In the genomic region with DNA sequence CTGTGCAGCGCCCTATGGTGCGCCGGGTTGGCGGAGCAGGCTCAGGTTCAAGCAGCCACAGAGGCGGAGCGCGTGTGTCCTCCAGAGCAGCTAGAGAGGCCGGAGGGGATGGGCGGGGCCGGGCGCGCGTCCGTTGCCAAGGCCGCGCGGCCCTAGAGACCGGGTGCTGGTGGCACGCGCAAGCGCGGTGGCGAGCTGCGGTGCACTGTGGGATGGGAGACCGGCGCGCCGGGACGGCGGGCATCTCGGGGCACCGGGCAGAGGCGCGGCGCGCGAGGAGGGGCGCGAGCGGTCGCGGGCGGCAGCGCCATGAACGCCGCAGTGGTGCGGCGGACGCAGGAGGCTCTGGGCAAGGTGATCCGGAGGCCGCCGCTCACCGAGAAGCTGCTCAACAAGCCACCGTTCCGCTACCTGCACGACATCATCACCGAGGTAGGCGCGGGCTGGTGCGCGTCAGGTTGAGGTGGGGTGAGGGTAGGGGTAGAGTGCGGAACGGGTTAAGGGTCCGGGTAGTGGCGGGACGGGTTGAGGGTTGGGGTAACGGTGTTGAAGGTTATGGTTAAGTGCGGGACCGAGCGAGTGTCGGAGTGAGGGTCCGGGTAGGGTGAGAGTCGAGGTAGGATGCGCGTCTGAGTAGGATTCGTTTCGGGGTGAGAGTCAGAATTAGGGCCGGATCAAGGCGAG, we compare ENCODE assay signal across 7 mouse cellular contexts. TPM values are rescaled to one million over a fixed set of nuclear protein-coding genes. Genes with fewer than 3 reads are reported as not detected.
A peak's percentile ranks its signal among the peaks of the same experiment; 100 is the strongest.
DNase-seq lines count a peak whose midpoint lies in the region; ATAC-seq lines count a peak whose summit lies in the region.

TSS of gene Traf3ip1 (plus strand) at position 191 of the 684 bp plus-strand sequence.

- peak; percentile 100 for ATAC-seq in intestine, embryonic 15.5 days

- no peaks in the 10 kb centered on the region for H3K9me3 ChIP-seq in intestine, embryonic 15.5 days
- no peaks in the 10 kb centered on the region for H3K9me3 ChIP-seq in midbrain, embryonic 10.5 days (replicated peaks)

- peak within 1 kb of the TSS; percentile 93 for H3K4me3 ChIP-seq in intestine, embryonic 15.5 days (replicated peaks)
- peak within 1 kb of the TSS; percentile 86 for H3K4me3 ChIP-seq in midbrain, embryonic 10.5 days

- under 1% methylated on average over 79 of the region's 79 CpGs for WGBS in intestine, embryonic 15.5 days
- under 1% methylated on average over 79 of the region's 79 CpGs for WGBS in midbrain, embryonic 10.5 days

- intact Hi-C loops in left cerebral cortex, postnatal 25 days (cut with DNase I) = no loop called here

- no peaks in the 10 kb centered on the region; the same call in 1 of the 2 replicates for H3K36me3 ChIP-seq in intestine, embryonic 15.5 days
- H3K36me3 ChIP-seq in midbrain, embryonic 10.5 days = peaks cover 10% of the 10 kb centered on the region

- H3K27me3 ChIP-seq in intestine, embryonic 15.5 days (replicated peaks) = no peaks in the 10 kb centered on the region
- H3K27me3 ChIP-seq in midbrain, embryonic 10.5 days (ENCODE audit: low read depth, poor library complexity, severe bottlenecking) = peaks cover 13% of the 10 kb centered on the region

- peak; percentile 95 to 98 for DNase-seq in adrenal gland, adult (ENCODE audit: inconsistent age in 2 of 2, low spot score in 1 of 2)
- peak; percentile 95 for DNase-seq in embryo, embryonic 10.5 days (ENCODE audit: low spot score)
- DNase-seq in gastrocnemius, postnatal 25 days = peak; percentile 93
- peak; percentile 93 for DNase-seq in left cerebral cortex, postnatal 25 days (ENCODE audit: low spot score in 2 of 2)
- DNase-seq in midbrain, embryonic 10.5 days (ENCODE audit: low spot score) = peak; percentile 93
- peak; percentile 95 for DNase-seq in right cerebral cortex, postnatal 4 days

- H3K27ac ChIP-seq in intestine, embryonic 15.5 days = no peak within 1 kb of the TSS
- H3K27ac ChIP-seq in midbrain, embryonic 10.5 days (replicated peaks) = peak within 1 kb of the TSS; percentile 85

- H3K9ac ChIP-seq in intestine, embryonic 15.5 days = peak within 1 kb of the TSS; percentile 77

- peaks cover 10% of the 10 kb centered on the region for H3K4me1 ChIP-seq in intestine, embryonic 15.5 days (replicated peaks)
- H3K4me1 ChIP-seq in midbrain, embryonic 10.5 days = peaks cover 22% of the 10 kb centered on the region

- H3K4me2 ChIP-seq in intestine, embryonic 15.5 days (replicated peaks) = peak within 1 kb of the TSS; percentile 86

RNA-seq across cellular contexts. Expression of gene Traf3ip1, which starts in this region (rescaled TPM):
- 1 to 10 TPM; 2.9 to 3.2 TPM for total RNA-seq in gastrocnemius, postnatal 25 days (2021)
- 7.2 and 8.1 TPM in 2 replicates for polyA plus RNA-seq in intestine, embryonic 15.5 days (2015; fragmentation: Nextera tagmentation; extraction: Ambion mirVana)
- 10 to 100 TPM; 15.5 to 15.8 TPM for total RNA-seq in left cerebral cortex, postnatal 25 days (2021)
- polyA plus RNA-seq in midbrain, embryonic 10.5 days (2016; fragmentation: Nextera tagmentation; extraction: Ambion mirVana) = 10.5 and 12.9 TPM in 2 replicates
